Mouse (Mus musculus) mesoderm, embryonic 11.5 days (tissue): ENCODE measurements around the gene Trim7.
"Not testable (repeated sequence)": the region's sequence is repeated elsewhere in the genome, so short reads cannot be mapped to it uniquely, and the experiment has no call there.

Experiments used
- DNase-seq: peaks from one replicate; pipeline ENCODE4 v3.0.0-alpha.2; 2012; ENCODE audit warnings: low read depth, low spot score

Gene Trim7

GRCm38 (mm10) chr11:48801831-48802772 lies 23.8 kb upstream of the Trim7 start:
- no peak for DNase-seq

GRCm38 (mm10) chr11:48803988-48804387 lies 22.0 kb upstream of the Trim7 start:
- no peak for DNase-seq

GRCm38 (mm10) chr11:48804922-48805321 lies 21.0 kb upstream of the Trim7 start:
- DNase-seq = no peak

GRCm38 (mm10) chr11:48806856-48807562 lies 18.9 kb upstream of the Trim7 start:
- no peak for DNase-seq

- DNase-seq = no peak
Observed at GRCm38 (mm10) chr11:48807563-48808303, 18.2 kb upstream of the Trim7 start.

- DNase-seq = no peak
Observed at GRCm38 (mm10) chr11:48808304-48808646, 17.7 kb upstream of the Trim7 start.

GRCm38 (mm10) chr11:48808737-48809433 lies 17.1 kb upstream of the Trim7 start:
- DNase-seq = no peak

- no peak for DNase-seq
Observed at GRCm38 (mm10) chr11:48809434-48809830, 16.5 kb upstream of the Trim7 start.

- no peak for DNase-seq
Observed at GRCm38 (mm10) chr11:48810142-48810541, 15.8 kb upstream of the Trim7 start.

- DNase-seq = no peak
Observed at GRCm38 (mm10) chr11:48813782-48814181, 12.2 kb upstream of the Trim7 start.

GRCm38 (mm10) chr11:48815851-48816250 lies 10.1 kb upstream of the Trim7 start:
- DNase-seq = no peak

- peak; percentile 76 for DNase-seq
Observed at GRCm38 (mm10) chr11:48816281-48816781, 9.6 kb upstream of the Trim7 start.

- DNase-seq = peak; percentile 98
Observed at GRCm38 (mm10) chr11:48816800-48817665, 8.9 kb upstream of the Trim7 start, which contains the start of gene Trim41. TSS of gene Trim41 (minus strand) at chr11:48817353.

GRCm38 (mm10) chr11:48817794-48818193 lies 8.1 kb upstream of the Trim7 start:
- no peak for DNase-seq

GRCm38 (mm10) chr11:48818346-48818745 lies 7.6 kb upstream of the Trim7 start:
- peak; percentile 94 for DNase-seq

GRCm38 (mm10) chr11:48819614-48820307 lies 6.2 kb upstream of the Trim7 start:
- DNase-seq = no peak

- no peak for DNase-seq
Observed at GRCm38 (mm10) chr11:48820308-48820674, 5.6 kb upstream of the Trim7 start.

- not testable (repeated sequence) for DNase-seq
Observed at GRCm38 (mm10) chr11:48821299-48821698, 4.6 kb upstream of the Trim7 start.

GRCm38 (mm10) chr11:48822768-48823512 lies 3.0 kb upstream of the Trim7 start:
- DNase-seq = no peak
